Mouse (Mus musculus): ENCODE measurements around the gene Noxred1.

GRCm38 (mm10) chr12:87278118-87278730, 39.7 kb upstream of the Noxred1 start:
- TF ChIP-seq POLR2A (IDR thresholded peaks at IDR 0.05; ENCODE audit: insufficient read depth, low read length) (no peak), CTCF (IDR thresholded peaks at IDR 0.05; ENCODE audit: low read depth, low read length) (no peak), EP300 (IDR thresholded peaks at IDR 0.05; ENCODE audit: insufficient read depth, low read depth, low read length) (no peak)

All from ES-Bruce4 (cell line).